Mouse (Mus musculus) naive thymus-derived CD4-positive, alpha-beta T cell, adult 5 months (primary cell): Measurements from ENCODE around the gene Rab11fip2. TPM values are rescaled to one million over a fixed set of nuclear protein-coding genes. Genes with fewer than 3 reads are reported as not detected.

Source experiments
- polyA plus RNA-seq: library from polyadenylated mRNA; unstranded; fragments of 100-300 nt; shearing (Covaris generic); gene quantifications from one replicate; pipeline ENCODE4 v1.2.1, GENCODE M21; 2017

Gene Rab11fip2
- polyA plus RNA-seq = 4.7 TPM

GRCm38 (mm10) chr19:59943322-59943871 lies at the start of gene Rab11fip2:
Gene Rab11fip2, minus strand, starts transcription at chr19:59943654.

